Mouse (Mus musculus) cerebellum, postnatal 10 days (tissue): ENCODE data around the gene Pip4k2b.
"Not testable (repeated sequence)": the region's sequence is repeated elsewhere in the genome, so short reads cannot be mapped to it uniquely, and the experiment has no call there.

ENCODE experiments used
- DNase-seq, 2 experiments: peaks; one replicate each; pipeline ENCODE4 v3.0.0; 2021; ENCODE audit warnings: mixed read lengths in 2 of 2

Gene Pip4k2b

GRCm38 (mm10) chr11:97744063-97744717, at the start of gene Pip4k2b:
TSS of gene Pip4k2b (minus strand) at chr11:97744704.
- peak in 1 of 2 experiments; percentile 78 for DNase-seq

- DNase-seq = peak; percentile 69 to 87
These were observed 48.7 kb upstream of the Pip4k2b start for GRCm38 (mm10) chr11:97793165-97793564.

- DNase-seq = not testable (repeated sequence)
These were observed 46.4 kb upstream of the Pip4k2b start for GRCm38 (mm10) chr11:97790778-97791438.

GRCm38 (mm10) chr11:97789727-97790126, 45.2 kb upstream of the Pip4k2b start:
- no peak for DNase-seq

- DNase-seq = no peak
These were observed 43.5 kb upstream of the Pip4k2b start for GRCm38 (mm10) chr11:97787961-97788360.

GRCm38 (mm10) chr11:97782564-97782895, 38.0 kb upstream of the Pip4k2b start:
- DNase-seq = no peak

GRCm38 (mm10) chr11:97781832-97782563, 37.5 kb upstream of the Pip4k2b start, which contains the start of gene Rpl23:
TSS of gene Rpl23 (minus strand) at chr11:97782437.
- peak; percentile 100 for DNase-seq

- no peak for DNase-seq
These were observed 37.0 kb upstream of the Pip4k2b start for GRCm38 (mm10) chr11:97781478-97781831.

- DNase-seq = no peak
These were observed 35.6 kb upstream of the Pip4k2b start for GRCm38 (mm10) chr11:97779968-97780701.

- DNase-seq = no peak
These were observed 34.4 kb upstream of the Pip4k2b start for GRCm38 (mm10) chr11:97778918-97779317.

- peak; percentile 36 to 46 for DNase-seq
These were observed 32.6 kb upstream of the Pip4k2b start for GRCm38 (mm10) chr11:97777129-97777529.

- no peak for DNase-seq
These were observed 32.1 kb upstream of the Pip4k2b start for GRCm38 (mm10) chr11:97776497-97777128.

- no peak for DNase-seq
These were observed 31.4 kb upstream of the Pip4k2b start, which contains the start of gene 1700001P01Rik for GRCm38 (mm10) chr11:97775808-97776496. TSS of gene 1700001P01Rik (minus strand) at chr11:97775918.

GRCm38 (mm10) chr11:97775186-97775585, 30.7 kb upstream of the Pip4k2b start:
- DNase-seq = no peak

GRCm38 (mm10) chr11:97771410-97771809, 26.9 kb upstream of the Pip4k2b start:
- DNase-seq = no peak

- DNase-seq = no peak
These were observed 25.2 kb upstream of the Pip4k2b start for GRCm38 (mm10) chr11:97769704-97770103.

- peak; percentile 97 to 98 for DNase-seq
These were observed 21.8 kb upstream of the Pip4k2b start, which contains the start of gene Cwc25 for GRCm38 (mm10) chr11:97766154-97766881. TSS of gene Cwc25 (minus strand) at chr11:97766556.

- no peak for DNase-seq
These were observed 17.1 kb upstream of the Pip4k2b start for GRCm38 (mm10) chr11:97761638-97762037.

- no peak for DNase-seq
These were observed 14.4 kb upstream of the Pip4k2b start for GRCm38 (mm10) chr11:97758942-97759341.

- no peak for DNase-seq
These were observed 13.6 kb upstream of the Pip4k2b start for GRCm38 (mm10) chr11:97758125-97758524.

- DNase-seq = no peak
These were observed 8.8 kb upstream of the Pip4k2b start for GRCm38 (mm10) chr11:97753277-97753676.
